Mouse (Mus musculus) small intestine, adult 2 months (tissue): Measurements from ENCODE around the gene Ube2i.
"Not testable (repeated sequence)": the region's sequence is repeated elsewhere in the genome, so short reads cannot be mapped to it uniquely, and the experiment has no call there.

Experiments
- CTCF ChIP-seq: fragments of 200-500 bp; IDR thresholded peaks from 2 replicates; pipeline ENCODE4 v1.5.1; 2012; ENCODE audit warnings: low read depth, mild to moderate bottlenecking, control low read depth, inconsistent platforms, low read length, moderate library complexity, mixed read lengths; ENCODE audit not compliant: insufficient replicate concordance, insufficient read length; ENCODE audit errors: extremely low read depth
- POLR2A ChIP-seq: fragments of 200-500 bp; IDR thresholded peaks from 2 replicates; pipeline ENCODE4 v1.6.1; 2012; ENCODE audit warnings: low read depth, mild to moderate bottlenecking, control low read depth, inconsistent platforms, low read length, moderate library complexity

GRCm38 (mm10) chr17:25230014-25230655 is 44.3 kb downstream of the Ube2i start:
- not testable (repeated sequence) for TF ChIP-seq POLR2A, CTCF
